30 mouse cellular contexts compared by ENCODE assay signal in genomic region chr1:87631584-87631983, GRCm38 (mm10). TPM values are rescaled to one million over a fixed set of nuclear protein-coding genes. Genes with fewer than 3 reads are reported as not detected.
A peak's percentile ranks its signal among the peaks of the same experiment; 100 is the strongest.
DNase-seq lines count a peak whose midpoint lies in the region; ATAC-seq lines count a peak whose summit lies in the region.
"Had no signal": no experiment of that assay in that cellular context is flagged by ENCODE, and none has a peak within 500 bp of the region (broad histone marks: within the 10 kb centered on the region; RNA-seq: fewer than 3 reads in every experiment).

No protein-coding gene starts in this region.

- H3K4me1 ChIP-seq in liver, embryonic 15.5 days (replicated peaks), result peaks cover 75% of the 10 kb centered on the region
- H3K4me1 ChIP-seq in forebrain, embryonic 13.5 days, result no peaks in the 10 kb centered on the region
- H3K4me1 ChIP-seq: embryonic facial prominence, embryonic 15.5 days; limb, embryonic 12.5 days; midbrain, embryonic 10.5 days; midbrain, embryonic 15.5 days had no signal

- 0 out of 2 replicates have a peak, but pooled peaks cover 2% of the 10 kb centered on the region for H3K36me3 ChIP-seq in liver, embryonic 15.5 days (replicated peaks)
- no peaks in the 10 kb centered on the region for H3K36me3 ChIP-seq in forebrain, embryonic 13.5 days (ENCODE audit: poor library complexity, severe bottlenecking)
- H3K36me3 ChIP-seq: embryonic facial prominence, embryonic 15.5 days; hindbrain, embryonic 12.5 days; limb, embryonic 12.5 days; midbrain, embryonic 10.5 days; midbrain, embryonic 15.5 days had no signal

- peak overlapping the region; percentile 39 for H3K4me2 ChIP-seq in liver, embryonic 15.5 days
- no peak overlapping the region for H3K4me2 ChIP-seq in forebrain, embryonic 13.5 days
- H3K4me2 ChIP-seq: embryonic facial prominence, embryonic 15.5 days; heart, embryonic 11.5 days; hindbrain, embryonic 12.5 days; limb, embryonic 12.5 days; midbrain, embryonic 15.5 days had no signal

- no peaks in the 10 kb centered on the region for H3K27me3 ChIP-seq in liver, embryonic 15.5 days
- no peaks in the 10 kb centered on the region for H3K27me3 ChIP-seq in forebrain, embryonic 13.5 days
- H3K27me3 ChIP-seq: embryonic facial prominence, embryonic 15.5 days; hindbrain, embryonic 12.5 days; limb, embryonic 12.5 days; midbrain, embryonic 15.5 days had no signal

- no peak overlapping the region for H3K4me3 ChIP-seq in liver, embryonic 15.5 days (replicated peaks)
- no peak overlapping the region for H3K4me3 ChIP-seq in forebrain, embryonic 13.5 days
- H3K4me3 ChIP-seq: embryonic facial prominence, embryonic 15.5 days; hindbrain, embryonic 12.5 days; limb, embryonic 12.5 days; midbrain, embryonic 10.5 days; midbrain, embryonic 15.5 days had no signal

- H3K9me3 ChIP-seq in liver, embryonic 15.5 days (replicated peaks), result no peaks in the 10 kb centered on the region
- no peaks in the 10 kb centered on the region for H3K9me3 ChIP-seq in forebrain, embryonic 13.5 days (replicated peaks)
- H3K9me3 ChIP-seq: embryonic facial prominence, embryonic 15.5 days; hindbrain, embryonic 12.5 days; limb, embryonic 12.5 days; midbrain, embryonic 10.5 days; midbrain, embryonic 15.5 days had no signal

- H3K27ac ChIP-seq in liver, embryonic 15.5 days (replicated peaks), result peak overlapping the region; percentile 46
- no peak overlapping the region for H3K27ac ChIP-seq in forebrain, embryonic 13.5 days
- H3K27ac ChIP-seq: embryonic facial prominence, embryonic 15.5 days; hindbrain, embryonic 12.5 days; hindbrain, postnatal 0 days; kidney, postnatal 0 days; limb, embryonic 12.5 days; midbrain, embryonic 10.5 days; midbrain, embryonic 15.5 days had no signal

- DNase-seq in A20 (ENCODE audit: low read depth, low spot score), result peak; percentile 43
- peak; percentile 46 to 48 for DNase-seq in B cell, adult 2 months
- no peak for DNase-seq in adrenal gland, postnatal 4 days (ENCODE audit: low spot score in 2 of 2)
- DNase-seq in ovary, adult 18-20 months (ENCODE audit: low spot score), result no peak
- DNase-seq in left cerebral cortex, postnatal 10 days (ENCODE audit: extremely low spot score in 1 of 2, low spot score in 2 of 2), result no peak
- DNase-seq: adrenal gland, adult 8-10 months; cerebellum, adult 9-10 months; gastrocnemius, postnatal 14 days; heart, adult 11 months; heart, postnatal 36 days; kidney, adult 8-10 months; layer of hippocampus, adult 9-11 months; lung, adult 18-20 months; lung, postnatal 4 days; right cerebral cortex, postnatal 4 days; thymus, postnatal 14 days had no signal

- ATAC-seq in erythroid progenitor cell, adult 5-6 weeks (replicated peaks; ENCODE audit: low FRiP score, poor library complexity, severe bottlenecking), result 0 out of 2 replicates have a peak, but pooled peaks have one; percentile 13
- ATAC-seq in liver, embryonic 15.5 days (ENCODE audit: insufficient read depth), result no peak
- ATAC-seq in forebrain, embryonic 13.5 days, result no peak
- ATAC-seq: forebrain, embryonic 14.5 days; hindbrain, postnatal 0 days; intestine, embryonic 16.5 days; lung, postnatal 0 days; midbrain, embryonic 15.5 days had no signal

- H3K9ac ChIP-seq in liver, embryonic 15.5 days, result no peak overlapping the region
- H3K9ac ChIP-seq in forebrain, embryonic 13.5 days, result no peak overlapping the region
- H3K9ac ChIP-seq: embryonic facial prominence, embryonic 15.5 days; hindbrain, embryonic 12.5 days; limb, embryonic 12.5 days; midbrain, embryonic 15.5 days had no signal

- 29% methylated on average over 10 of the region's 10 CpGs for WGBS in liver, embryonic 15.5 days (ENCODE audit: insufficient replicate concordance)
- 91% methylated on average over 10 of the region's 10 CpGs for WGBS in forebrain, embryonic 13.5 days

- intact Hi-C loops in left cerebral cortex, postnatal 10 days (cut with DNase I), result no loop called here

RNA-seq across cellular contexts. Expression of gene Inpp5d, which starts 11.5 kb away (rescaled TPM):
- 23.1 and 27.0 TPM in 2 replicates for total RNA-seq in erythroid progenitor cell, adult 5-6 weeks (2015; ENCODE audit: low replicate concordance)
- 15.1 TPM in 2 replicates for total RNA-seq in erythroid progenitor cell, adult 5-6 weeks (2017; ENCODE audit: low replicate concordance)
- 10.9 and 13.4 TPM in 2 replicates for polyA plus RNA-seq in liver, embryonic 15.5 days (2015; fragmentation: Nextera tagmentation; extraction: Ambion mirVana)
- total RNA-seq in adrenal gland, postnatal 4 days (2021), result 10 to 100 TPM; 21.5 to 22.3 TPM
- polyA plus RNA-seq in forebrain, embryonic 13.5 days (2015; fragmentation: Nextera tagmentation; extraction: Ambion mirVana), result 3.2 and 3.5 TPM in 2 replicates
- 10 to 100 TPM; 14.1 to 17.8 TPM for total RNA-seq in left cerebral cortex, postnatal 10 days (2021)

RNA-seq across cellular contexts. Expression of gene Ngef, which starts 57.9 kb away (rescaled TPM):
- total RNA-seq in erythroid progenitor cell, adult 5-6 weeks (2015; ENCODE audit: low replicate concordance), result not detected in 2 replicates
- not detected in 2 replicates for total RNA-seq in erythroid progenitor cell, adult 5-6 weeks (2017; ENCODE audit: low replicate concordance)
- polyA plus RNA-seq in liver, embryonic 15.5 days (2015; fragmentation: Nextera tagmentation; extraction: Ambion mirVana), result 6.6 and 9.1 TPM in 2 replicates
- total RNA-seq in adrenal gland, postnatal 4 days (2021), result 1 to 10 TPM; 2.0 to 2.2 TPM
- polyA plus RNA-seq in forebrain, embryonic 13.5 days (2015; fragmentation: Nextera tagmentation; extraction: Ambion mirVana), result 3.1 and 5.4 TPM in 2 replicates
- 100 to 1,000 TPM; 198 to 200 TPM for total RNA-seq in left cerebral cortex, postnatal 10 days (2021)

Comparison
In these comparisons a context has a peak if more than half of its experiments do, and no peak if none do; other contexts are left out.
1. DNase-seq: peak in A20 (single experiment) and B cell, adult 2 months (2 of 2); none in adrenal gland, postnatal 4 days (0 of 2), ovary, adult 18-20 months (single experiment) and left cerebral cortex, postnatal 10 days (0 of 2).
2. RNA of gene Ngef, which starts 57.9 kb away (total RNA-seq): 198 to 200 TPM in left cerebral cortex, postnatal 10 days; 2.0 to 2.2 TPM in adrenal gland, postnatal 4 days and not detected in erythroid progenitor cell, adult 5-6 weeks; every median in the first group is over 10 times any median in the second.